Mouse (Mus musculus): ENCODE measurements around the gene Tiam1. TPM values are rescaled to one million over a fixed set of nuclear protein-coding genes. Genes with fewer than 3 reads are reported as not detected.

Tiam1 gene
- total RNA-seq, 1 experiment from 2014 or later: 18.4 TPM

Other genes starting within 250 kb of the Tiam1 start
- gene Sod1, start 77.0 kb upstream of the Tiam1 start, total RNA-seq (2017): 589 and 614 TPM in 2 replicates
- 14.4 and 26.1 TPM in 2 replicates for gene Scaf4, start 140.7 kb upstream of the Tiam1 start, total RNA-seq (2017)
- gene Hunk, start 242.2 kb upstream of the Tiam1 start, total RNA-seq (2017): not detected in 2 replicates

Data from hematopoietic stem cell, adult 5-6 weeks (primary cell).